Mouse (Mus musculus) kidney, adult 2 months (tissue): Measurements from ENCODE around the gene Zfp462. TPM values are rescaled to one million over a fixed set of nuclear protein-coding genes. Genes with fewer than 3 reads are reported as not detected.
"Not testable (repeated sequence)": the region's sequence is repeated elsewhere in the genome, so short reads cannot be mapped to it uniquely, and the experiment has no call there.

ENCODE experiments used
- DNase-seq: peaks from one replicate; pipeline ENCODE4 v3.0.0; 2021
- H3K27ac ChIP-seq: fragments of 200-500 bp; 2 replicates; pipeline ENCODE4 v1.5.1; 2012; ENCODE audit warnings: low read depth, low read length, control low read depth, inconsistent platforms; ENCODE audit not compliant: insufficient read depth
- H3K27me3 ChIP-seq: fragments of 200-500 bp; replicated peaks from 2 replicates; pipeline ENCODE4 v1.6.1; 2012; ENCODE audit warnings: mild to moderate bottlenecking, moderate library complexity, low read length, inconsistent platforms; ENCODE audit not compliant: control insufficient read depth, insufficient read depth
- H3K36me3 ChIP-seq: fragments of 200-500 bp; 2 replicates; pipeline ENCODE4 v1.6.1; 2012; ENCODE audit warnings: mild to moderate bottlenecking, moderate library complexity, low read length, inconsistent platforms; ENCODE audit not compliant: control insufficient read depth, insufficient read depth
- H3K4me1 ChIP-seq: fragments of 200-500 bp; 2 replicates; pipeline ENCODE4 v1.6.1; 2011; ENCODE audit warnings: low read length; ENCODE audit not compliant: control insufficient read depth, insufficient read depth
- H3K4me3 ChIP-seq: fragments of 200-500 bp; 2 replicates; pipeline ENCODE4 v1.5.1; 2011; ENCODE audit warnings: mild to moderate bottlenecking, low read depth, low read length, control low read depth; ENCODE audit not compliant: insufficient read depth
- CTCF ChIP-seq: fragments of 200-500 bp; conservative IDR thresholded peaks from 2 replicates; pipeline ENCODE4 v1.5.1; 2011; ENCODE audit warnings: low read depth, mild to moderate bottlenecking, control low read depth, low read length, moderate library complexity, mixed read lengths; ENCODE audit not compliant: insufficient read depth, insufficient read length
- POLR2A ChIP-seq: fragments of 200-500 bp; IDR thresholded peaks from one replicate; pipeline ENCODE4 v1.6.1; 2011; ENCODE audit warnings: low read depth, low read length, control low read depth
- WGBS: fragments of 180-500 bp; shearing (Covaris S2); methylation state at CpG from one replicate; pipeline ENCODE4 v1.1.7; 2018; 5-methylcytosine and 5-hydroxymethylcytosine counted together
- polyA plus RNA-seq: library from polyadenylated mRNA; depleted of rRNA; stranded (reverse); fragments of >200 nt; gene quantifications from 2 replicates; pipeline ENCODE4 v1.2.3, GENCODE M21; 2012

Gene Zfp462
- polyA plus RNA-seq, 1 experiment = 8.7 TPM

DNA sequence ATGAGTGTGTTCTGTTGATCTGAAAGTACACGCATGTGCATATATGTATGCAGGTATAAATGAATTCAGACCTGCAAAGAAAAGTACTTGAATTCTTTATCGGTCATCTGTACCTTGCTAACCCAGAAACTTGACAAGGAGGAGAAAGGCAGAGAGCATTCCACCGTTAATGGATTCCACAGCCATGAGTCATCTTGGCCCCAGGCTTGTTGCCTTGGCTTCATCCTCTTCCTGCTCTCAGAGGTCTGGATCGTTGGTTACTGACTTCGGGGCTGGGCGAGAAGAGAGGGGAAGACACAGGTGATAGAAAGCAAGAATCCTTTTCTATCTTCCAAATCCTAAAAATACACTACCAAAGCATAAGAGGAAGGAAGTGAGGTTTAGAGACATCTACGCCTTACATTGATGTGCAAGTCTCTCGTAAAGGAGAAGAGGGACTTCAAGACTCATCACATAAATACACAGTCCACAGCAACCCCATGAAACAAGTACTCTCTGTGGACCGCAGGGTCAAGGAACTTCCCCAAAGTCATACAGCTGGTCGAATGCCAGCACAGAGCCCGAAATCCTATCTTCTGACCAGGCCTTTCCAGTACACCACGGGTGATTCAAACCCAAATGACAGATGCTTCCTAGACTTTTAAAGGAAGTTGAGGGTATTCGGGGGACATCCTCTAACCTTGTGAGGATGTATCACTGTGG, 35.1 kb downstream of the Zfp462 start:
- peak; percentile 81 for DNase-seq
- TF ChIP-seq CTCF (no peak), POLR2A (no peak)
- Histone ChIP-seq H3K4me3 (no peak overlapping the region), H3K36me3 (no peaks in the 10 kb centered on the region), H3K27me3 (no peaks in the 10 kb centered on the region), H3K27ac (peak overlapping the region; percentile 32; the same call in 1 of the 2 replicates), H3K4me1 (peaks cover 5% of the 10 kb centered on the region)
- 40% methylated on average over 13 of the region's 13 CpGs for WGBS

- Histone ChIP-seq H3K27me3 (no peaks in the 10 kb centered on the region), H3K4me3 (no peak overlapping the region), H3K27ac (no peak overlapping the region), H3K4me1 (peaks cover 7% of the 10 kb centered on the region), H3K36me3 (no peaks in the 10 kb centered on the region)
- 78% methylated on average over 2 of the region's 2 CpGs for WGBS
- TF ChIP-seq CTCF (no peak), POLR2A (no peak)
- DNase-seq = no peak
Measured at GRCm38 (mm10) chr4:54984502-54984901, 39.7 kb downstream of the Zfp462 start.

- peak; percentile 56 for DNase-seq
- no peak for TF ChIP-seq CTCF
- TF ChIP-seq POLR2A = no peak
- WGBS = 34% methylated on average over 4 of the region's 4 CpGs
- H3K4me3 ChIP-seq = no peak overlapping the region
- H3K4me1 ChIP-seq = peaks cover 7% of the 10 kb centered on the region
- peak overlapping the region; percentile 26; the same call in 1 of the 2 replicates for H3K27ac ChIP-seq
- no peaks in the 10 kb centered on the region for H3K36me3 ChIP-seq
- H3K27me3 ChIP-seq = no peaks in the 10 kb centered on the region
Measured at GRCm38 (mm10) chr4:54986671-54987070, 41.8 kb downstream of the Zfp462 start.

DNA sequence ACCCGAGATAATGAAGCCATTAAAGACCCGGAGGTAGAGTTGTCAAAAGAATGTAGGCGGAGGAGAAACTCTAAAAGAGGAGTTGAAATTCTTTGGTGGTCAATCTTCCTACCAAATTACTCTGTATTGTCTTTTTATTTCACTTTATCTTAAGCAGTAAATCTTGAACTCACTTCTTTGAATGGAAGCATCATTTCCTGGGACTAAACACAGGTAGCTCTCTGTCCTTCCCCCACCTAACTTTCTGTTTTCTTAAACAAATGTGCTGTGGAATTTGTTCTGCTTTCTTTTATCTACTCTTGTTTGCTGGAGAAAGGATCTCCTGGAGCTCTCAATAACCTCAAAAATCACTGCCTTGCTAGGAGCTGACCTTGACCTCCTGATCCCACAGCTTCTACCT, 42.4 kb downstream of the Zfp462 start:
- no peaks in the 10 kb centered on the region for H3K36me3 ChIP-seq
- DNase-seq = no peak
- H3K27me3 ChIP-seq = no peaks in the 10 kb centered on the region
- peaks cover 7% of the 10 kb centered on the region for H3K4me1 ChIP-seq
- no peak overlapping the region for H3K27ac ChIP-seq
- WGBS = 51% methylated on average over 3 of the region's 3 CpGs
- TF ChIP-seq POLR2A (no peak), CTCF (no peak)
- no peak overlapping the region for H3K4me3 ChIP-seq

DNA sequence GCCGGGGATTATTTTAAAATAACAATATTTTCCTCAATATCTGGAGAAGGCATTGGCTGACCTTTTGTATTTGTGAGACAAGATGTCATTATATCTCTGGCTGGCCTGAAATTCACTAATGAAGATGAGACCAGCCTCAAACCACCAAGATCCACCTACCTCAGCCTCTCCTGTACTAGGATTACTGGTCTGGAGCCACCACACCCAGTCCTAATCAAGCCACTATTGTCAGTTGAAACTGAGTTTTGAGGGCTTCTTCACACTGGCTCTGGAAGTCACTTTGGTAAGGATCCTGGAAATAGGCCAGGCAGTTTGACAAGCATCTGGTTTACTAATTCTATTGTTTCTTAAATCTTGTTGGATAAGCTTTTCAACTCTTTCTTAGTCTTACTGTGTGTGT, 43.1 kb downstream of the Zfp462 start:
- Histone ChIP-seq H3K4me1 (peaks cover 7% of the 10 kb centered on the region), H3K27me3 (no peaks in the 10 kb centered on the region), H3K27ac (0 out of 2 replicates have a peak overlapping the region, but pooled peaks have one; percentile 31), H3K36me3 (no peaks in the 10 kb centered on the region), H3K4me3 (no peak overlapping the region)
- 94% methylated on average over 1 of the region's 1 CpGs for WGBS
- no peak for DNase-seq
- TF ChIP-seq CTCF (no peak), POLR2A (no peak)

- no peak overlapping the region for H3K4me3 ChIP-seq
- peaks cover 5% of the 10 kb centered on the region; the same call in 1 of the 2 replicates for H3K4me1 ChIP-seq
- H3K27me3 ChIP-seq = no peaks in the 10 kb centered on the region
- H3K27ac ChIP-seq = no peak overlapping the region
- H3K36me3 ChIP-seq = no peaks in the 10 kb centered on the region
- 78% methylated on average over 5 of the region's 5 CpGs for WGBS
- no peak for DNase-seq
- TF ChIP-seq POLR2A (no peak), CTCF (no peak)
Measured at GRCm38 (mm10) chr4:54991973-54992372, 47.1 kb downstream of the Zfp462 start.

GRCm38 (mm10) chr4:54993001-54993400, 48.2 kb downstream of the Zfp462 start:
- not testable (repeated sequence) for H3K27me3 ChIP-seq, H3K27ac ChIP-seq, H3K4me3 ChIP-seq, H3K36me3 ChIP-seq, DNase-seq, H3K4me1 ChIP-seq
